8 mouse cellular contexts compared by ENCODE assay signal in genomic region chr3:57294742-57295525, GRCm38 (mm10). TPM values are rescaled to one million over a fixed set of nuclear protein-coding genes. Genes with fewer than 3 reads are reported as not detected.
DNase-seq lines count a peak whose midpoint lies in the region; ATAC-seq and TF ChIP-seq lines count a peak whose summit lies in the region.

No protein-coding gene starts in this region.

- no peaks in the 10 kb centered on the region for H3K9me3 ChIP-seq in liver, embryonic 13.5 days (replicated peaks)
- H3K9me3 ChIP-seq in liver, embryonic 12.5 days (replicated peaks), result no peaks in the 10 kb centered on the region
- no peaks in the 10 kb centered on the region for H3K9me3 ChIP-seq in intestine, embryonic 14.5 days (ENCODE audit: control insufficient read depth, low read length)
- no peaks in the 10 kb centered on the region for H3K9me3 ChIP-seq in stomach, postnatal 0 days (ENCODE audit: control insufficient read depth, low read length)

- intact Hi-C loops in gastrocnemius, postnatal 36 days (cut with DNase I), result no loop called here

- H3K9ac ChIP-seq in liver, embryonic 13.5 days, result no peak overlapping the region
- no peak overlapping the region for H3K9ac ChIP-seq in liver, embryonic 12.5 days
- H3K9ac ChIP-seq in intestine, embryonic 14.5 days (ENCODE audit: low read length), result peak overlapping the region; percentile 10; the same call in 1 of the 2 replicates
- 0 out of 2 replicates have a peak overlapping the region, but pooled peaks have one; percentile 14 for H3K9ac ChIP-seq in stomach, postnatal 0 days (ENCODE audit: low read length)

- H3K4me2 ChIP-seq in liver, embryonic 13.5 days, result no peak overlapping the region
- no peak overlapping the region for H3K4me2 ChIP-seq in liver, embryonic 12.5 days
- H3K4me2 ChIP-seq in intestine, embryonic 14.5 days (ENCODE audit: low read length), result peak overlapping the region; percentile 6; the same call in 1 of the 2 replicates
- H3K4me2 ChIP-seq in stomach, postnatal 0 days (replicated peaks; ENCODE audit: low read depth), result peak overlapping the region; percentile 17; the same call in 1 of the 2 replicates

- H3K4me1 ChIP-seq in liver, embryonic 13.5 days (replicated peaks), result no peaks in the 10 kb centered on the region
- H3K4me1 ChIP-seq in liver, embryonic 12.5 days, result no peaks in the 10 kb centered on the region
- H3K4me1 ChIP-seq in intestine, embryonic 14.5 days (replicated peaks; ENCODE audit: control insufficient read depth, insufficient read depth, low read length), result peaks cover 13% of the 10 kb centered on the region
- H3K4me1 ChIP-seq in stomach, postnatal 0 days (replicated peaks; ENCODE audit: control insufficient read depth, insufficient read depth), result no peaks in the 10 kb centered on the region

- no peak for DNase-seq in liver, embryonic 13.5 days
- DNase-seq in cerebellum, adult 11 months, result peak; percentile 2
- peak; percentile 28 to 42 for DNase-seq in gastrocnemius, postnatal 36 days
- peak; percentile 54 for DNase-seq in intestine, embryonic 14.5 days (ENCODE audit: low spot score)
- peak; percentile 64 to 68 for DNase-seq in lung, adult 18-20 months
- DNase-seq in stomach, postnatal 0 days (ENCODE audit: low spot score), result no peak
- no peak for DNase-seq in spleen, postnatal 4 days (ENCODE audit: low spot score in 2 of 2)

- no peak overlapping the region for H3K4me3 ChIP-seq in liver, embryonic 13.5 days (replicated peaks)
- no peak overlapping the region for H3K4me3 ChIP-seq in liver, embryonic 12.5 days
- 0 out of 2 replicates have a peak overlapping the region, but pooled peaks have one; percentile 8 for H3K4me3 ChIP-seq in intestine, embryonic 14.5 days (ENCODE audit: low read depth, low read length)
- H3K4me3 ChIP-seq in stomach, postnatal 0 days (ENCODE audit: low read depth, low read length), result peak overlapping the region; percentile 2; the same call in 1 of the 2 replicates

- peak overlapping the region; percentile 39 for H3K27ac ChIP-seq in liver, embryonic 13.5 days
- H3K27ac ChIP-seq in liver, embryonic 12.5 days, result no peak overlapping the region
- peak overlapping the region; percentile 69 for H3K27ac ChIP-seq in intestine, embryonic 14.5 days (ENCODE audit: low read depth)
- H3K27ac ChIP-seq in stomach, postnatal 0 days (replicated peaks), result peak overlapping the region; percentile 45

- no peaks in the 10 kb centered on the region for H3K36me3 ChIP-seq in liver, embryonic 13.5 days
- H3K36me3 ChIP-seq in liver, embryonic 12.5 days, result no peaks in the 10 kb centered on the region
- H3K36me3 ChIP-seq in intestine, embryonic 14.5 days (ENCODE audit: control insufficient read depth, insufficient read depth, low read length), result no peaks in the 10 kb centered on the region
- H3K36me3 ChIP-seq in stomach, postnatal 0 days (ENCODE audit: control insufficient read depth, insufficient read depth, low read length), result no peaks in the 10 kb centered on the region

- WGBS in liver, embryonic 13.5 days (ENCODE audit: insufficient replicate concordance), result 61% methylated on average over 21 of the region's 21 CpGs
- WGBS in liver, embryonic 12.5 days (ENCODE audit: insufficient replicate concordance), result 65% methylated on average over 21 of the region's 21 CpGs
- WGBS in intestine, embryonic 14.5 days, result 55% methylated on average over 21 of the region's 21 CpGs
- 51% methylated on average over 21 of the region's 21 CpGs for WGBS in stomach, postnatal 0 days

- no peak for ATAC-seq in liver, embryonic 13.5 days (ENCODE audit: low read depth)
- no peak for ATAC-seq in liver, embryonic 12.5 days
- ATAC-seq in intestine, embryonic 14.5 days (replicated peaks; ENCODE audit: low FRiP score, low TSS enrichment, low read depth), result no peak; the same call in 1 of the 2 replicates
- ATAC-seq in stomach, postnatal 0 days (ENCODE audit: low FRiP score, low TSS enrichment), result peak; percentile 42; the same call in 1 of the 2 replicates

- TF ChIP-seq CTCF in stomach, postnatal 0 days (IDR thresholded peaks at IDR 0.05; ENCODE audit: low read depth), result peak; percentile 29

- TF ChIP-seq EP300 in stomach, postnatal 0 days (optimal IDR thresholded peaks at IDR 0.05), result no peak

- H3K27me3 ChIP-seq in liver, embryonic 13.5 days, result no peaks in the 10 kb centered on the region
- no peaks in the 10 kb centered on the region for H3K27me3 ChIP-seq in liver, embryonic 12.5 days (replicated peaks)
- H3K27me3 ChIP-seq in intestine, embryonic 14.5 days (replicated peaks; ENCODE audit: control insufficient read depth, insufficient read depth, low read length), result no peaks in the 10 kb centered on the region
- no peaks in the 10 kb centered on the region for H3K27me3 ChIP-seq in stomach, postnatal 0 days (ENCODE audit: control insufficient read depth, insufficient read depth, low read length)

RNA-seq across cellular contexts. Expression of gene Tm4sf1, which starts 6.9 kb away (rescaled TPM):
- polyA plus RNA-seq in liver, embryonic 13.5 days (2015; fragmentation: Nextera tagmentation; extraction: Ambion mirVana), result 11.8 and 12.3 TPM in 2 replicates
- polyA plus RNA-seq in liver, embryonic 12.5 days (2016; fragmentation: Nextera tagmentation; extraction: Ambion mirVana), result 10.9 and 12.5 TPM in 2 replicates
- 10 to 100 TPM; 18.9 TPM for total RNA-seq in gastrocnemius, postnatal 36 days (2021)
- 64.0 and 64.4 TPM in 2 replicates for polyA plus RNA-seq in intestine, embryonic 14.5 days (2014; fragmentation: Nextera tagmentation; extraction: Ambion mirVana)
- 65.9 and 69.6 TPM in 2 replicates for polyA plus RNA-seq in stomach, postnatal 0 days (2015; fragmentation: Nextera tagmentation; extraction: Ambion mirVana)

Comparison
In these comparisons a context has a peak if more than half of its experiments do, and no peak if none do; other contexts are left out.
1. DNase-seq: peak in cerebellum, adult 11 months (single experiment), gastrocnemius, postnatal 36 days (2 of 2), intestine, embryonic 14.5 days (single experiment) and lung, adult 18-20 months (2 of 2); none in liver, embryonic 13.5 days (single experiment), stomach, postnatal 0 days (single experiment) and spleen, postnatal 4 days (0 of 2).
2. H3K4me2 ChIP-seq: peak in intestine, embryonic 14.5 days (single experiment) and stomach, postnatal 0 days (single experiment); none in liver, embryonic 13.5 days (single experiment) and liver, embryonic 12.5 days (single experiment).
3. H3K4me3 ChIP-seq: peak in intestine, embryonic 14.5 days (single experiment) and stomach, postnatal 0 days (single experiment); none in liver, embryonic 13.5 days (single experiment) and liver, embryonic 12.5 days (single experiment).
4. H3K9ac ChIP-seq: peak in intestine, embryonic 14.5 days (single experiment) and stomach, postnatal 0 days (single experiment); none in liver, embryonic 13.5 days (single experiment) and liver, embryonic 12.5 days (single experiment).